Mouse (Mus musculus) megakaryocyte, embryonic 14.5 days (primary cell): ENCODE measurements around the gene Dnajc19.

Experiments
- FLI1 ChIP-seq: IDR thresholded peaks from 2 replicates; pipeline ENCODE4 v1.6.1; 2012; ENCODE audit warnings: low read length, inconsistent platforms, mixed read lengths
- GATA1 ChIP-seq: IDR thresholded peaks from 3 replicates; pipeline ENCODE4 v1.6.1; 2012; ENCODE audit warnings: mixed read lengths, low read length, inconsistent platforms, borderline replicate concordance

GRCm38 (mm10) chr3:34107631-34108030 is 26.5 kb upstream of the Dnajc19 start:
- no peak for TF ChIP-seq GATA1
- TF ChIP-seq FLI1 = no peak
